Mouse (Mus musculus) thymus, postnatal 36 days (tissue): ENCODE results near the gene Mfsd1.

Source experiments
- DNase-seq, 2 experiments: peaks; one replicate each; pipeline ENCODE4 v3.0.0; 2022; ENCODE audit warnings: mixed read lengths in 2 of 2

The Mfsd1 gene

GRCm38 (mm10) chr3:67582273-67583124 lies at the start of gene Mfsd1:
Mfsd1 (plus strand) TSS chr3:67582741.
- peak; percentile 82 to 87 for DNase-seq

GRCm38 (mm10) chr3:67543630-67544029 lies 38.9 kb upstream of the Mfsd1 start:
- DNase-seq = no peak

GRCm38 (mm10) chr3:67551193-67551592 lies 31.3 kb upstream of the Mfsd1 start:
- no peak for DNase-seq

- no peak for DNase-seq
Observed at GRCm38 (mm10) chr3:67553281-67553680, 29.3 kb upstream of the Mfsd1 start.

GRCm38 (mm10) chr3:67553927-67554448 lies 28.6 kb upstream of the Mfsd1 start:
- DNase-seq = no peak

GRCm38 (mm10) chr3:67555211-67555610 lies 27.3 kb upstream of the Mfsd1 start:
- DNase-seq = no peak

- DNase-seq = no peak
Observed at GRCm38 (mm10) chr3:67557200-67557651, 25.3 kb upstream of the Mfsd1 start.

GRCm38 (mm10) chr3:67557718-67558354 lies 24.7 kb upstream of the Mfsd1 start:
- no peak for DNase-seq

- no peak for DNase-seq
Observed at GRCm38 (mm10) chr3:67564731-67565357, 17.7 kb upstream of the Mfsd1 start.

GRCm38 (mm10) chr3:67565540-67566227 lies 16.9 kb upstream of the Mfsd1 start:
- no peak for DNase-seq

- DNase-seq = peak; percentile 33 to 35
Observed at GRCm38 (mm10) chr3:67568015-67568618, 14.4 kb upstream of the Mfsd1 start.

- DNase-seq = peak; percentile 17
Observed at GRCm38 (mm10) chr3:67572918-67573317, 9.6 kb upstream of the Mfsd1 start.

GRCm38 (mm10) chr3:67573523-67573922 lies 9.0 kb upstream of the Mfsd1 start:
- DNase-seq = no peak

GRCm38 (mm10) chr3:67576248-67576647 lies 6.3 kb upstream of the Mfsd1 start:
- no peak for DNase-seq

- no peak for DNase-seq
Observed at GRCm38 (mm10) chr3:67576724-67577123, 5.8 kb upstream of the Mfsd1 start.

- DNase-seq = no peak
Observed at GRCm38 (mm10) chr3:67583125-67583845, 744 bp downstream of the Mfsd1 start.

- no peak for DNase-seq
Observed at GRCm38 (mm10) chr3:67583846-67584186, 1.3 kb downstream of the Mfsd1 start.

- no peak for DNase-seq
Observed at GRCm38 (mm10) chr3:67586511-67586910, 4.0 kb downstream of the Mfsd1 start.

GRCm38 (mm10) chr3:67587430-67587829 lies 4.9 kb downstream of the Mfsd1 start:
- peak in 1 of 2 experiments; percentile 12 for DNase-seq

- no peak for DNase-seq
Observed at GRCm38 (mm10) chr3:67601616-67602138, 19.1 kb downstream of the Mfsd1 start.

- no peak for DNase-seq
Observed at GRCm38 (mm10) chr3:67618222-67618621, 35.7 kb downstream of the Mfsd1 start.
